Mouse (Mus musculus) lung, postnatal 0 days (tissue): Measurements from ENCODE around the gene Calhm2.

Experiments
- CTCF ChIP-seq: IDR thresholded peaks from 2 replicates; pipeline ENCODE4 v1.5.1; 2016; ENCODE audit warnings: antibody characterized with exemption, mild to moderate bottlenecking
- EP300 ChIP-seq: IDR thresholded peaks from 2 replicates; pipeline ENCODE4 v1.6.1; 2016; ENCODE audit warnings: antibody characterized with exemption, mild to moderate bottlenecking, control low read depth

DNA sequence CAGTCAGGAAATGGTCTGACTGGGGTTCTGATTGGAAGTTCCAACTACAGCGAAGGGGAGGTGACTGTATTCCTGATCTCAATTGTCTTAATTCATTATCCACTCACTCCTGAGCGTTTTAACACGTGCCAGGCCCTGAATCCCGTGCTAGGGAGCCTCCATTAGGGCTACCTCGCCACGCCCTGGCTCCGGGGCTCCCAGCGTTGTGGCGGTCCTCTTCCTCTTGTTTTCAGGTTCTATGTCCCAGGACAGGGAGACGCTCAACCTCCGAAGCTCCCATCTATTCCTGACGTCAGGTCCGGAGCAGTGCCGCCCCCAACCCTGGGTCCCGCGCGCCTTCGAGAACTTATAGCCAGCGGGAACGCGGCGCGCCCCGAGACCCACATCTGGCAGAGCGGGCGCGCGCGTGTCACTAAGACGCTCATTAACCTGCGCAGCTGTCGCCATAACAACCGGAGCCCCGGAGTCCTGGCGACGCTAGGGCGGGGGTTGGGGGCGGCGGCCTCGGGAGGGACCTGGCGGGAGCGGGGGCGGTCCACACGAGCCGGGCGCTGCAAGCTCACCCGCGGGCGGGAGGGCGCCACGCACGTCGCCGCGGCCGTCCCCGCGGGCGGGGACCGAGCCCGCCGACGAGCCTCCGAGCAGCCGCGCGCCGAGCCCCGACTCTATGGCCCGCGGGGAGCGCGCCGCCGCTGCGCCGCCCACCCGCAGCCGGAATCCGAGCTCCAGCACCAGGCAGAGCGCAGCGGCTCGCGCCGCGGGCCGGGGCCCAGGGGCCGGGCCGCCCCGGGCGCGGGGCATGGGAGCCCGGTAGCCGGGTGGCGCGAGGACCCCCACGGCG is 40.6 kb upstream of the Calhm2 start, which contains the start of gene Neurl1a:
- TF ChIP-seq CTCF (no peak), EP300 (no peak)
